Mouse (Mus musculus) megakaryocyte, embryonic 14.5 days (primary cell): ENCODE measurements around the gene Banp.

ENCODE experiments used
- FLI1 ChIP-seq: IDR thresholded peaks from 2 replicates; pipeline ENCODE4 v1.6.1; 2012; ENCODE audit warnings: low read length, inconsistent platforms, mixed read lengths
- GATA1 ChIP-seq: IDR thresholded peaks from 3 replicates; pipeline ENCODE4 v1.6.1; 2012; ENCODE audit warnings: mixed read lengths, low read length, inconsistent platforms, borderline replicate concordance

- TF ChIP-seq GATA1 (no peak), FLI1 (no peak)
Observed at GRCm38 (mm10) chr8:121964716-121965512, 15.4 kb downstream of the Banp start.
